Mouse (Mus musculus) MEL (cell line): Measurements from ENCODE around the gene Hsd17b14.

Experiments
- CHD2 ChIP-seq: IDR thresholded peaks from 2 replicates; pipeline ENCODE4 v1.6.1; 2011; ENCODE audit warnings: low read length, improper control_type of control experiment
- CTCF ChIP-seq, 3 experiments: IDR thresholded peaks in 2 of 3; conservative IDR thresholded peaks in 1 of 3; 2 replicates each; pipeline ENCODE4 v1.5.1; 2011 to 2012; ENCODE audit warnings: low read length in 3 of 3, low read depth in 2 of 3, mild to moderate bottlenecking in 2 of 3, improper control_type of control experiment in 1 of 3, inconsistent platforms in 1 of 3, mixed read lengths in 1 of 3, moderate library complexity in 1 of 3; ENCODE audit not compliant: control insufficient read depth in 1 of 3, insufficient read depth in 1 of 3, poor library complexity in 1 of 3, severe bottlenecking in 1 of 3
- HCFC1 ChIP-seq: IDR thresholded peaks from 2 replicates; pipeline ENCODE4 v1.6.1; 2012; ENCODE audit warnings: low read depth, mild to moderate bottlenecking, inconsistent platforms, low read length, improper control_type of control experiment, moderate library complexity
- POLR2A ChIP-seq, 2 experiments: IDR thresholded peaks; 2 replicates each; pipeline ENCODE4 v1.6.1; 2011 to 2012; ENCODE audit warnings: low read length in 2 of 2, mild to moderate bottlenecking in 2 of 2, control low read depth in 1 of 2, improper control_type of control experiment in 1 of 2, low read depth in 1 of 2, moderate library complexity in 1 of 2; ENCODE audit not compliant: control insufficient read depth in 1 of 2, insufficient read depth in 1 of 2, poor library complexity in 1 of 2
- RAD21 ChIP-seq: IDR thresholded peaks from 2 replicates; pipeline ENCODE4 v1.6.1; 2011; ENCODE audit warnings: mild to moderate bottlenecking, low read depth, low read length, improper control_type of control experiment

DNA sequence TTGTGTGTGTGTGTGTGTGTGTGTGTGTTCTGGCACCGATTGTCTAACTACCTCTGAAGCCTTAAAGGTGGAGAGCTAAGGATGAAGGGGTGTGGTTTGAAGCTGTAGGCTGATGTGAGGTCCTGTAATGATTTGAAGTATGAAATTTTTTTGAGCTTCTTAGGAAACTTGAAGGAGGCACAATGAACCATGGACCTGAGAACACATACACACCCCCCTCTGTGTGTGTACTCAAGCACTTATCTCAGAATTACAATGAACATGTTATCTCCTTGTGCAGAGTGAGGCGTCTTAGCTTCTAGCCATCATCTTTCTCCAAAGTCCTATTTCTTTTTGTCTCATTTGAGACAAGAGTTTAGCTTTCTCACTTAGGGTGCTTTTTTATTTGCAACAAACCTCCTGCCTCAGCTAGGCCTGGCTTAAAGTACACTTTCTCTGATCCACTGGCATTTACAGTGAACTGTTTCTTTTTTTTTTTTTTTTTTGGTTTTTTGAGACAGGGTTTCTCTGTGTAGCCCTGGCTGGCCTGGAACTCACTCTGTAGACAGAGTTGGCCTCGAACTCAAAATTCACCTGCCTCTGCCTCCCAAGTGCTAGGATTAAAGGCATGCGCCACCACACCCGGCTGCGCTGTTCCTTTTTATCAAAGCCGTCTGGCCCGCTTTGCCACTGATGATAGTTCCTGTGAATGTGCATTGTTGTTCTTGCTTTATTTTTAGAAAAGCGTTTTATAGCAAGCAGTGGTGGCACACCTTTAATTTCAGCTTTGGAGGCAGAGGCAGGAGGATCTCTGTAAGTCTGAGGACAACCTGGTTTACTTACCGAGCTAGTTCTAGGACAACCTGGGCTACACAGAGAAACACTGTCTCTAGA, 14.1 kb downstream of the Hsd17b14 start:
- no peak for TF ChIP-seq CHD2
- peak in 1 of 2 experiments; percentile 65; a peak in 2 of 4 replicates for TF ChIP-seq POLR2A (IDR thresholded peaks at IDR 0.05; ENCODE audit: control insufficient read depth in 1 of 2, insufficient read depth in 1 of 2, low read depth in 1 of 2, low read length in 2 of 2, poor library complexity in 1 of 2)
- TF ChIP-seq HCFC1: no peak
- no peak for TF ChIP-seq CTCF (IDR thresholded peaks at IDR 0.05 in 2 of 3, conservative IDR thresholded peaks at IDR 0.05 in 1 of 3; ENCODE audit: control insufficient read depth in 1 of 3, insufficient read depth in 1 of 3, low read depth in 2 of 3, low read length in 3 of 3, poor library complexity in 1 of 3, severe bottlenecking in 1 of 3)
- no peak for TF ChIP-seq RAD21
